Mouse (Mus musculus) urinary bladder, adult 2 months (tissue): ENCODE measurements around the gene Il27ra. TPM values are rescaled to one million over a fixed set of nuclear protein-coding genes. Genes with fewer than 3 reads are reported as not detected.
A peak's percentile ranks its signal among the peaks of the same experiment; 100 is the strongest.

Experiments used
- DNase-seq: peaks from one replicate; pipeline ENCODE4 v3.0.0; 2022; ENCODE audit warnings: low spot score
- polyA plus RNA-seq: library from polyadenylated mRNA; depleted of rRNA; stranded (reverse); fragments of >200 nt; gene quantifications from 2 replicates; pipeline ENCODE4 v1.2.3, GENCODE M21; 2012; rRNA removed

Gene Il27ra
- 2.0 and 2.1 TPM in 2 replicates for polyA plus RNA-seq

DNA sequence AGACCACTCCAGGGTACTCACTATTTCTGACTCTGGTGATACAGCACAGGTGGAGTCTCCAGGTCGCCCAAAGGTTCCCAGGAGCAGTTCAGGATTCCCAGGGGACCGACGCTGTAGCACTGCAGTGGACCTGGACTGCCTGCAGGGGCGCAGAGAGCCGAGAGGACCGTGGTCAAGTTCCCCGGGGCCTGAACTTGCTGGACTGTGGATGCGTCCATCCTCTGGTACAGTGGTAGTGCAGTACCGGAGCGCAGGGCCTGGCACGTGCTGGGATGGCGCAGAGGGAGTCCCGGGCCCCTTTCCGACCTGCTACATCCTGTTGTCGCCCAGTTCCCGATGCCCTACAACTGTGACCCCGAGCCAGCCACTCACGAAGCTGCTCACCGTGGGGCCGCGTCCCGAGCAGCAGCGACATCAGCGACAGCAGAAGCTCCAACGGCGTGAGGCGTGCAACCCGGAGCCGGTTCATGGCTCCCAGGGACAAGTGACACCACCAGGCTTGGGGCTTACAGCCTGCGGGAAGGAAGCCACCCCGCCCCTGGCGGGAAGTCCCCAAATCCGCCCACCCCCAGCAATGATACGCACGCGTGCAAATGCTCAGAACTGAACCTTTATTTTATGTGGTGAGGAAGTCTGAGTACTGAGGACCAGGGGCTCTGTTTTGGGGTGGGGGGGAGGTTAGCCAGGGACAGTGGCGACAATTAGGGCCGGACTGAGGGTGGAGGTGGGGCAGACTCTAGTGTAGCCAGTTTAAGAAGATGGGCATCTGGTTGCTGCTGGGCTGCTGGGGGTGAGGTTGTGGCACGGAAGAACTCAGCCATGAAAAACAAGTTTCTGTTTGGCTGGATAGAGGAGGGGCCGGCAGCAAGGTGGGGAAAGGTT lies at the start of gene Il27ra:
Gene Il27ra (minus strand): TSS at position 524 of the 882 bp plus-strand sequence.
- DNase-seq = no peak

DNA sequence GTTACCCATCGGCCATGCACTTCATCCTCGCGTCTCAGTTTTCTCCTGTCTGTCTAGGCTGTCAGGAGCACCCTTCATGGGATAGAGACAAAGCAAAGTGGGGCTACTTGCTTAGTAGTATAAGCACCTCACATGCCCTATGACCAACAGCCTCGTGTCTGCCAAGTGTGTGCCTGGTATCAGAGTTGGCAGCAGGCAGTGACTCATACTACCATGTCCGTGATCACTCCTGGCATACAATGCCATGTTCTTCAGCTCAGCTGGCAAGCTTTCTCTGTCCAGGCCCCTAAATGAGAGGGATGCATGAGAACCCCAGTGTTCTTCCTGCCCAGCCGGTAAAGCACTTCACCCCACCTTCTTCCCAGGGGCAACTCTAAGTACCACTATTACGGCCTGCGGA lies 48.2 kb upstream of the Il27ra start:
- no peak for DNase-seq

DNA sequence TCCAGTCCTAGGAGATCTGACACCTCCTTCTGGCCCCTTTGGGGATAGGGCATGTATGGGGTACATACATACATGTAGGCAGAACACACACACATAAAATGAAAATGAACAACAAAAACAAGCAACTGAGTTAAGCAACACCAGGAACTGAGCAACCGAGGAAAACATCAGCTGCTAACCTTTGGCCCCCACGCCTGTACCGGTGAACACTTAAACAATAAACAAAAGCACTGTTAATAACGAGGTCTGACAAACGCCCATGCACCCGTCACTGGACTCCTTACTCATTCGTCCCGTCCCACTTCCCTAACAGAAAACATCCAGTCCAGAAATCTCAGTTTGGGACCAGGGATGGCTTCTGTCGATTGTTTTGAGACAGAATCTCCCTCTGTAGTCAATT lies 46.9 kb upstream of the Il27ra start:
- DNase-seq = no peak

DNA sequence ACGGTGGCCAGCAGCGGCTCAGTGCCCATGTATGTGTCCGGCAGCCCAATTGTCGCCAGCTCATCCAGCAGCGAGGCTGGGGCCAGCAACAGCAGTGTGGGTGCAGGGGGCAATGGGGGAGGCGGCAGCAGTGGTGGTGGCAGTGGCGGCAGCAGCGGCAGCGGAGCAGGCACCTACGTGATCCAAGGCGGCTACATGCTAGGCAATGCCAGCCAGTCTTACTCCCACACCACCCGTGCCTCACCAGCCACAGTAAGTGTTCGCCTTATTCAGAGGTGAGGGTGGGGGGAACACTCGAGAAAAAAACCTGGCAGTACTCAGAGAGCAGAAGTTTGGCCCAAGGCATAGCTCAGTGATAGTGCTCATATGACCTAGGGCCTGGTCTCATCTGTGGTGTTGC lies 45.4 kb upstream of the Il27ra start:
- DNase-seq = no peak

DNA sequence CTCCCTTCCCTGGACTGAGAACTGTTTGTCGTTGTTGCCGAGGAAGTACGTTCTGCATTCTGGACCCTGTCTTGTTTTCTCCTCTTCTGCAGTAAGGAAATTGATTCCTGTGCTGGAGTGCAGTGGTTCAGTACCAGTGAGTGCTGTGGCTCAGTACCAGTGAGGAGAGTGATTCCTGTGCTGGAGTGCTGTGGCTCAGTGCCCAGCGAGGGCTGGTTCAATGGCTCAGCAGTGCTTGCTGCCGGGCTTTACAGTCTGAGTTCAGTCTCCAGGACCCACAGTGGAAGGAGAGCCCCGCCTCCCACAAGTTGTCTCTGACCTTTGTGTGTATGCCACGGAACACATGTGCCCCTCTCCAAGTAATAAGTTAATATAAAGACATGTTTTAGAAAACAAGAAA lies 44.8 kb upstream of the Il27ra start:
- DNase-seq = no peak

DNA sequence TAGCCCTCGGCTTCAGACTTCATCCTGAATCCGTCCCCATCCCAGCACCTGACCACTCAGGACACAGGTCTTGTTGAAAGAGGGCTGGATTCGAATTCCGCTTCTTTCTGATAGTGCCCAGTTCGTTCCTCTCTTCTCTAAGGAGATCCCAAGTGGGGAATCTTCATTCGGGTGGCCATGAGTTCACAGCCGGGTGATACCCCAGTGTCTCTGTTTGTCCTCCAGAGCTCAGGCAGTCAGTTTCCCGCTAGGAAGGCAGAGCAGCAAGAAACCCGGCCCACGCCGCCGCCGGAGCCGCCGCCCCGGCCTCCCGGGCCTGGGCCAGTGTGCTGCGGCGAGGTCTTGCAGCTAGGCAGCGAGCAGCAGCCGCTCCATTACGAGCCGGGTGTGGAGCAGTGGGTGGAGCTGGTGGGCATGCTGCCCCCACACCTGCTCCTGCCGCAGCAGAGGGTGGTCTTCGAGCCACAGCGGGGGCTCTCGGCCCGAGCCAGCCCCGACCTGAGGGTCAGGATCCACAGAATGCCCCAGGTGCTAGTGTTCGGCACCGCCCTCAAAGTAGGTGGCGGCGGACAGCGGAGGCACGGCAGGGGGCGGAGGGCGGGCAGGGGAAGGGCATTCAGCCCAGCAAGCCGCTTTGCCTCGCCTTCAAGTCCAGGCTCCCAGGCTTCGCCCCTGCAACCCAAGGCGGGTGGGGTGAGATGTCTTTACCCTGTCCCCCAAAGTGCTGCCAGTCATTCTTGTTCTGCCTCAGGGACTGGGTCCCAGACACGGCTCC lies 42.1 kb upstream of the Il27ra start:
- no peak for DNase-seq

DNA sequence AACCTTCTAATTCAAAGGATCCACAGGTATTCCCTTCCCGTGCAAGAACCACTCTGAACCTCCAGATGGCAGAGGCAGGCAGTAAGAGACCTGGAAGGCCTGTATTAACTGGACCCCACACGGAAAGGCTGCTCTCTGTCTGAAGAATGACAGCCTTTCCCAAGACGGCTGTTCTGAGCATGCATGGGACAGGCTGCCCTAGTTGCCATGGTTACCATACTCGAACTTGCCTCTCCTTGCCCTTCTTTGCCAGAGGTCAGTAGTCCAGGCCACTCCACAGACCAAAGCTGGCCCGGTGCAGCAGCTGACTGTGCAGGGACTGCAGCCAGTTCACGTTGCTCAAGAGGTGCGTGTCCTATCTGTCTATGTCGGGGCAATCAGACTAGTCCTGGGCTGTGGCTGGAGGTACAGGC lies 41.4 kb upstream of the Il27ra start:
- no peak for DNase-seq

DNA sequence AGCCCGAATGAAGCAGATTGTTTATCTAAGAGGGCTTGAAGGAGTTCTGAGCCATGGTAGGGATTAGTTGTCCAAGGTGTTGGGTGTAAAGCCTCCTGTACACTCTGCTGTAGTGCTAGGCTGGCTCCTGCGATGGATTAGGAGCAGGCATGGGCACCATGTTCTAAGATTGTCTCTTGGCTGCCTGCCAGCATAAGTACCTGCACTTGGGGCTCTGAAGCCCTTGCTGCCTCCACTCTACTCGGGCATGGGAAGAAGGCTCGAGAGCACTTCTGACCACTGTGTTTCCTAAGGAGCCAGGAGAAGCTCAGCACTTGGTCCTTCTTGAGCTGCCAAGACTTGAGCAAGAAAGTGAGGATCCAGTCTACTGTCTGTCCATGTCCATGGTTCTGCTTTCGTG lies 36.8 kb upstream of the Il27ra start:
- DNase-seq = no peak

DNA sequence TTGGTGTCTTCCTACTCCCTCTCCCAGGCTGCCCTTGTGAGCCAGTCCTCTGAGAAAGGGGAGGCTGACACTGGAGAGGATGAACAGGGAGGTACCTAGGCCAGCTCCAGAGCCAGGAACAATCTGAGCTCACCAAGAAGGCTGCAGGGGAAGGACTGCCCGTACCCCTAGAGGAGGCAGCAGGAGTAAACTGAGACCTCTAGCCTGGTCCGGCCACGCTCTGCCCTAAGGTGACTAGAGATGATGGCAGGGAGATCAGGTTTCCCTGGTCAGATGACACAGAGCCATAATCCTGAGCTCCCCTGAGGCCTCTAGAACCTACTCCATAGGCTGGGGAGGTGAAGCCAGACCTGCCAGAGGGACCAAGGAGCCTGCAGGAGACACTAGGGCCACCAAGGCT lies 34.5 kb upstream of the Il27ra start:
- DNase-seq = no peak

DNA sequence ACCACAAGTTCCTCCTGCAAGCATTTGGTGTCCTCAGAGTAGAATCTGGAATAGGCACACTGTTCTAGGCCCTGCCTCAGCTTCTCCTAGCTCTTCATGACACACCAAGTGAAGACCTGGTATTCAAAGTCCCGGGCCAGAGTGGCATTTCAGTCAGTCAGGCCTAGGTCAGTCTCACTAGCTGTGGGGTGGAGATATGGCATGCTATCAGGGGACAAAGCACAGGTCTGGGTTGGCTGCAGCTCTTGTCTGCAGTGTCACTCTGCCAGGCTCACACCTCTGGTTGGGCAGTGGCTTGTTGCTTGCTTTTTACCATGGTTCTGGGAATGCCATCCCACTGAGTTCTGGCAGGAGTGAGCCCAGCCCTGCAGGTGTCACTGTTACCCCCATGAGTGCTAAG lies 34.0 kb upstream of the Il27ra start:
- DNase-seq = no peak

DNA sequence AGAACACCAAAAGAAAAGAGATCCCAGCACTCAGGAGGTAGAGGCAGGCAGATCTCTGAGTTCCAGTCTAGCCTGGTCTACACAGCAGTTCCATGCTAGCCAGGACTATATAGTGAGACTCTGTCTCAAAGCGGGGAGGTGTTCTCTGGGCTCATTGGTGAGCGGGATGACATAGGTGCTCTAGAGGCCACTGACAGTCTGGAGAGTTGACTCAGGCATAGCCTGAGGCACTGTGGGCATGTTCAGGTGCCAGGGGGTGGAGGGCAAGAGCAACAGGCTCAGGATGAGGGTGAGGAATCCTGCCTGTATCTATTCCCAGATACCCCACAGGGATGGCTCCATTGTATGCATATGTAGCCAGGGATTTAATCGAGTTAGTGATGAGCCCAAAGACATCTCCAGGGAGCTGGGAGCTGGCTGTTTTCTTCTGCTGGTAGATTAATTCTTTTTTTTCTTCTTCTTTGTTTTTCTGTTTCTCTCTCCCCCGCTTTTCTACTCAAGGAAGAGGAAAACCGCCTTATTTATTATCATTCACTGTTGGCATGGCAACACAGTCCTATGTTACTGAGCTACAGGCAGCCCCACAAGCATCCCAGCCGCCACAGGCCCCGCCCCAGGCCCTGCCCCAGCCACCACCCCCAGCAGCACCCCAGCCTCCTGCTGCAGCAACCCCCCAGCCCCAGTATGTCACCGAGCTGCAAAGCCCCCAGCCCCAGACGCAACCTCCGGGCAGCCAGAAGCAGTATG lies 31.0 kb upstream of the Il27ra start:
- no peak for DNase-seq

DNA sequence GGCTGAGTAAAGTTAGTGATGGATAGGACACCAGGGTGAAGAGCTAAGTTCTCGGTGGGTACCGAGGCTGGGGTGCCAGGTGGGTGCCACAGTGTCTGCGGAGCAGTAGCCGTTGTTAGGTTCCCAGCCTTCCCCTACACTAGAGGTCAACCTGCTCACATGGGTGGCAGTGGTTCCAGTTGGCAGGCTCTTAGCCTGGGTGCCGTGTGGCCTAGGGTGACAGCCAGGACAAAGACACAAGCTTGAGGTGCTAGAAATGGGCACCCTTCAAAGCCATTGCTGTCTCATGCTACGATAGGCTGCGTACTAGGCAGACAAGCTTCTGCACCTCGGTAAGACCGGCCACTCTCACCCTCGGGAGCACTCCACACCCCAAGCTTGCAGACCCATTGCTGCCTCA lies 29.9 kb upstream of the Il27ra start:
- DNase-seq = no peak

DNA sequence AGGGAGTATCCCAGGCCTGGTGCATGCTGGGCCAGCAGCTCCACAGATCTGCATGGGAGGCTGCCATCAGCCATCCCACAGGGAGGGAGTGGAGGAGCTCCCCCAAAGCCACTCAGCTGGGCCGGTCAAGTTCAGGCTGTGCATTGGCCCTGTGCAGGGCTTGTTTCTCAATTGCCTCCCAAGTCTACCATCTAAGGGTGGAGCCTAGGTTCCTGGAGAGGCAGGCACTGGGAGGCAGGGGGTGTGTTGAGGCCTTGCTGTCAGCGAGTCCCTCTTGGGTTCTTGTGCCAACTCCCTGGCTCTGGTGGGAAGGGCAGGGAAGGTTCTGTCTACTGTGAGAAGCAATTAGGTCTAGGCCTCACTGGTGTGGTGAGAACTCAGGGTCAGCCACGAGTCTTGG lies 29.5 kb upstream of the Il27ra start:
- no peak for DNase-seq

DNA sequence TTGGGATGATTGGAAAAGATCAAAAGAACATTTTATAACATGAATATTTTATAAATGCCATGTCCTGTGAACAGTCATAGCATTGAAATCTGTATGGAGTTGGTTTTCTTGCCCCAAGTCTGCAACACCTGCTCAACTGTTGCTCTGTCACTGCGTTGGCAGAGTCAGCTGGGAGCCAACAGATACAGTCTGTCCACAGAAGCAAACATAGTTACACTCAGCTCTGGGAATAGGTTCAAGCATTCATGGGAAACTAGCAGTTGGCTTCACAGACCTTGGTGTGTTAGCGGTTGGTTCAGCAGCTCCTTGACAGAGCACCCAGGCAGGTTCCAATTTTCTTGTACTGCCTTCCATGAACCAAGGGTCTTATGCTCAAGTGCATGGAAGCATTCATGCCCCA lies 28.3 kb upstream of the Il27ra start:
- DNase-seq = no peak

DNA sequence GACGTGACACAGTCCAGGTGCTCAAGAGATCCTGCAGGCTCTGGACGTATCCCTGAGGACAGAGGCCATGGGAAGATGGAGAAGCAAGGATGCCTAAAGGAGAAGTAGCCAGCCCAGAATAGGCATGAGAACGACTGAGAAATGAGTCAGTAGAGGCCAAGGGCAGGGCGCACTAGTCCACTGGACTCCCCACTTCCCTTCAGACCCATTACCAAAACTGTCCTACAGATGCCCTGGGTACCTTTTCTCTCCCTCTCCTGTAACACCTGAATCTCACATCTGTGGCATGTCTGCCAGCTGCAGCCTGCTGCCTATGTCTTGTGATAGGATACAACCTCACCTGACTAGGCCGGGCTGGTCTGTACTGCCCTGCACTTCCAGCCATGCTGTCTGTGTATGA lies 27.9 kb upstream of the Il27ra start:
- DNase-seq = no peak

DNA sequence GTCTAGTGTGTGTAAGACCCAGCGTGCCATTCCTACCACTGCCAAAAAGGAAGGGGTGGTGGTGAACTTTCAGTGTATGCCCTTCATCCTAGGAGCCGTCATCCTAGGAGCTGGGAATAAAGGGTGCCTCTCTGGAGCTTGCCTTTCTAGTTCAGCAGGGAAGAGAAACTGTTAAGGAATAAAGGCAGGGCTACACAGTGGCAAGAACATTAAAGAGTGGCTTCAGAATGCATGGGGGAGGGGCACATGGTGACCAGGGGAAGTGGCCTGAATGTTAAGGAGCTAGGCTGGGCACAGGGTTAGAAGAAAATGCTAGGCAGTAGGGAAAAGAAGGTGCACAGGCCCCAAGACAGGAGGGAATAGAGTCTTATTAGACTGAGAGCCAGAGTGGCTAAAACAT lies 27.4 kb upstream of the Il27ra start:
- DNase-seq = no peak

DNA sequence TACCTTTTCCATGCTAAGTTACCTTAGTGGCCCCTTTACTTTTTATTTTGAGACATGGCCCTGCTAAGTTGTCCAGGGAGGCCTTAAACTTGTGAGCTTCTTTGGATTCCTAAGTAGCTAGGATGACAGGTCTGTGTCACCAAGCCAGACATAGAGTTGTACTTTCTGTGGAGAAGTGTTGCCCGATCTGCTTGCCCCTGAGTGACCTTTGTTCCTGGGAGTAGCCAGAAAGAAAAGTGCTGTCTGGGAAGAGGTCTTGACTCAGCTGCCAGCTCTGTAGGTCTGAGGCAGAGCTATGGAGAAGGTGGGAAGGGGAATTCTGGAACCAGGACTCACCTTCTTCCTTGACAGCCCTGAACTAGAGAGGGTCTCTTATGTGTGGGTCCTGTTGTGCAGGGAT lies 26.8 kb upstream of the Il27ra start:
- no peak for DNase-seq

DNA sequence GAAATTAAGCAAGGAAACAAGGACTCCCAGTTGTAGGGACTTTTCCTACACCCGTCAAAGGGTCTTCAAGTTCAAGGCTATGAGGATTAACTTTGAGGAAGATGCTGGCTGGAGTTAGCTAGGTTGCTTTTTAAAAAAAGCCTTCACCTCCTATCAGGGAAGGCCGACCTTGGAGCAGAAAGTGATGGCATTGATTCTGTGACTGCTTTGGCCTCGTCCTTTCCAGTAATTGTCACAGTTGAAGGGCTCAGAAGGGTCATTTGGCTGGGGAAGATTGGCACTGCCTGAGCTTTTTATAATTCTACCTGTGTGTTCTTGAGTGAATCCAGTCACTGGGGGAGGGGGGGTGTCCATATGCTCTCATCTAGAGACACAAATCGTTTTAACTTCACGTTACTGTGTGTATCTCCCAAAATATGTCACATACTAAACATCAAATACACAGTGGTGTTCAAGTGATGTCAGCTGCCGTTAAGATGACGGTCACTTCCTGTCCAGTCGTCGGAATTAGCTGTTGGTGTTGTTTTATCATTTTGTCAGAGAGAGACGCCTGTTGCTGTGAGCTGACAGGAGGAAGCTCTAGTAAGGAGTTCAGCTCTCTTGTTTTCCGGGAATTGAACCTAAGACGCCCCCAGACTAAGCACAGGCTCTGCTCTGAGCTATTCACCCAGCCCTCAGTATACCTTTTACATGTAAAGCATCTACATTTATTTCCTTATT lies 26.1 kb upstream of the Il27ra start:
- no peak for DNase-seq

DNA sequence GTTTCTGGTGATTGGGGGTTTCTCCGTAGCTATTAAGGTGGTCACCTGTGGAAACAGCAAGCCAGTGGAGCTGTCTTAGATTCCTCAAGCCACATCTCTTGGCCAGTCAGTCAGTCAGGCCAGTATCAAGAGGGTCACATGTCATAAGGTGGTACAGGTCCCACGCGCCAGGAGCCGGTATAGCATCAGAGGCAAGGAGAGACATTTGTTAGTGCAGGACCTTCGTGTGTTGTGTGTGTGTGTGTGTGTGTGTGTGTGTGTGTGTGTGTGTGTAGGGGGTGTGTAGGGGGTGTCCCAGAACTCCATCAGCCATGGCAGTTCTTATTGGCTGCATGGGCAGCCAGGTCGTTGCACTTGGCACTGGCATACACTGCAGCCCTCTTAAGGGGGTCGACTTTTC lies 25.5 kb upstream of the Il27ra start:
- DNase-seq = no peak

DNA sequence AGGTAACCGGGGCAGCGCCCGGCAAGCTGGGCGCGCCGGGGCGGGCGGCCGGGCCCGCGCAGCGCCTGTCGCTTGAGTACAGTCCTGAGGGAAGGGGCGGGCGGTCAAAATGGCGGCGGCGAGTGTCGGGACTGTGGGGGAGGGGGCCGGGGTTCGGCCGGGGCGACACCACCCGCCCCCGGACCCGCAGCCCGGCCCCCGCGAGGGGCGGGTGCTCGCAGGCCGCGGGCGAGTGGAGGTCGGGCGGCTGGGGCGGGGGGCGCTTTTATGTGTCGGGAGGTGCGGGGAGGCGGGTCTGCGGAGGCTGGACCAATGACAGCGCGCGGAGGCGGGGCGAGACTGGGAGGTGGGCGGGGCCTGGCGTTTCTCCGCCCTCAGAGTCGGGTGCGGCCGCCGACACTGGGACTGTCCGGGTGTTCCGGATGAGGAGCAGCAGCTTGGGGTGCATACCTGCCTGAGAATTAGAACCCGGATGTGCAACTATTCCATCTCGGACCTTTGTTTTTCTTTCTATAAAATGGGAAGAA lies 24.7 kb upstream of the Il27ra start:
- DNase-seq = peak; percentile 98

DNA sequence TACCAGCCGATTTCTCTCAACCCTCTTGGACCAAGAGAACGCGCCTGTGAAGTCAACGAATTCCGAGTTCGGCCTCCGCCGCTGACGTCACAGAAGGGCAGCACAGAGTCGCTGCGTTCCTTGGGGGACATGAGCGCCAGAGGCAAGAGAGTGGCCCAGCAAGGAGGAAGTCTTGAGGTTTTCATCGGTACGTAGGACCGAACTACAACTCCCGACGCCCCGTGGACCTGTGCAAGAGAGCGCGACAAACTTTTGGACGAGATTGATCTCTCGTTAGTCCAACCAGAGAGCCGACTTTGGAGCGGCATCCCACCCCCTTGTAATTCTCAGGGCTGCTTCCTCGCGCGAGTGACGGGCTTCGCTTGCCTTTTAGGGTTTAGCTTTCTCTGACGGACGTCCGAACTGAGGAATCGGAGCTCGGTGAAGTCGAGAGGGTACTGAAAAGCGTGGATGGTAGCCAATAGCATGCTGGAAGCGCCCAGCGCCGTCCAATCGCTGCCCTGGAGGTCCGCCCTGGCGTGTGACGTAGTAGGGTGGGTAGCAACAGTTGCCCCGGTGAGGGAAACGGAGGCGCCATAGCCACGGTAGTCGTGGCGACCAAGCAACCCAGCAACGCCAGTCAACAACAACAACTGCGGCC lies 24.0 kb upstream of the Il27ra start, which contains the start of gene Rfx1:
Gene Rfx1 (plus strand): TSS at position 544 of the 640 bp plus-strand sequence.
- peak; percentile 96 for DNase-seq
